Mouse (Mus musculus) stomach, postnatal 0 days (tissue): ENCODE measurements around the gene Klk11.

Experiments used
- CTCF ChIP-seq: IDR thresholded peaks from 2 replicates; pipeline ENCODE4 v1.5.1; 2016; ENCODE audit warnings: antibody characterized with exemption, low read depth, mild to moderate bottlenecking, moderate library complexity
- EP300 ChIP-seq: optimal IDR thresholded peaks from 2 replicates; pipeline ENCODE3; 2016; ENCODE audit warnings: antibody characterized with exemption

DNA sequence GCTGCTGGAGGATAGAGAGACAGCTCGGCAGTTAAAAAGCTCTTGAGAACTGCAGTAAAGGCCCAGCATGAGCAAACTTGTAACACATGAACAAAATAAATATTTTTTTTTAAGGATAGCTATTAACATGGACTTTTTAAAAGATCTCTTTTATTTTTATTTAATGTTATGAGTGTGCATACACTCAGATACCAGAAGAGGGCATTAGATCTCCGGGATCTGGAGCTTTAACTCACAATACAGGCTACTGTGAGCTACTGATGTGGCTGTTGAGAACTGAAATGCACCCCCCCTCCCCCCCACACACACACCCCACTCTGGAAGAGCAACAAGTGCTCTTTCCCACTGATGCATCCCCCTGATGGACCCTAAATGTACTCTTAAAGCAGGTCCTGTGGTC, 14.9 kb downstream of the Klk11 start:
- no peak for TF ChIP-seq EP300
- peak; percentile 57 for TF ChIP-seq CTCF
